Mouse (Mus musculus) hindbrain, embryonic 12.5 days (tissue): ENCODE measurements around the gene Emc3. TPM values are rescaled to one million over a fixed set of nuclear protein-coding genes. Genes with fewer than 3 reads are reported as not detected.

ENCODE experiments used
- ATAC-seq: fragments of 200-750 bp; cut with Nextera tagmentation; 2 replicates; pipeline ENCODE4 v1.8.0; 2017; ENCODE audit warnings: moderate TSS enrichment; ENCODE audit not compliant: low FRiP score
- H3K27ac ChIP-seq: fragments of 300-500 bp; sonication (generic); 2 replicates; pipeline ENCODE4 v1.5.1; 2016; ENCODE audit warnings: mild to moderate bottlenecking
- H3K27me3 ChIP-seq: fragments of 300-500 bp; sonication (generic); 2 replicates; pipeline ENCODE4 v1.6.1; 2016; ENCODE audit warnings: mild to moderate bottlenecking
- H3K36me3 ChIP-seq: fragments of 300-500 bp; sonication (generic); 2 replicates; pipeline ENCODE4 v1.6.1; 2016; ENCODE audit warnings: mild to moderate bottlenecking
- H3K4me1 ChIP-seq: fragments of 300-500 bp; sonication (generic); 2 replicates; pipeline ENCODE4 v1.6.1; 2016
- H3K4me2 ChIP-seq: fragments of 300-500 bp; sonication (generic); replicated peaks from 2 replicates; pipeline ENCODE4 v1.6.1; 2016; ENCODE audit warnings: mild to moderate bottlenecking
- H3K4me3 ChIP-seq: fragments of 300-500 bp; sonication (generic); 2 replicates; pipeline ENCODE4 v1.5.1; 2016; ENCODE audit warnings: mild to moderate bottlenecking
- H3K9ac ChIP-seq: fragments of 300-500 bp; sonication (generic); 2 replicates; pipeline ENCODE4 v1.6.1; 2016; ENCODE audit warnings: mild to moderate bottlenecking, moderate library complexity
- H3K9me3 ChIP-seq: fragments of 300-500 bp; sonication (generic); replicated peaks from 2 replicates; pipeline ENCODE4 v1.6.1; 2016; ENCODE audit warnings: mild to moderate bottlenecking
- WGBS: fragments of 180-500 bp; shearing (Covaris S2); methylation state at CpG from one replicate; pipeline ENCODE4 v1.1.7; 2016; 5-methylcytosine and 5-hydroxymethylcytosine counted together
- microRNA-seq: library from miRNA; unstranded; fragments of <30 nt; microRNA quantifications from one replicate; pipeline ENCODE4, GENCODE M21; 2017
- polyA plus RNA-seq: library from polyadenylated mRNA; unstranded; fragments of >200 nt; fragmentation: Nextera tagmentation; extraction: Ambion mirVana; gene quantifications from 2 replicates; pipeline ENCODE4 v1.2.1, GENCODE M21; 2016

Emc3 gene
- polyA plus RNA-seq, 1 experiment from 2014 or later = 91.6 TPM

DNA sequence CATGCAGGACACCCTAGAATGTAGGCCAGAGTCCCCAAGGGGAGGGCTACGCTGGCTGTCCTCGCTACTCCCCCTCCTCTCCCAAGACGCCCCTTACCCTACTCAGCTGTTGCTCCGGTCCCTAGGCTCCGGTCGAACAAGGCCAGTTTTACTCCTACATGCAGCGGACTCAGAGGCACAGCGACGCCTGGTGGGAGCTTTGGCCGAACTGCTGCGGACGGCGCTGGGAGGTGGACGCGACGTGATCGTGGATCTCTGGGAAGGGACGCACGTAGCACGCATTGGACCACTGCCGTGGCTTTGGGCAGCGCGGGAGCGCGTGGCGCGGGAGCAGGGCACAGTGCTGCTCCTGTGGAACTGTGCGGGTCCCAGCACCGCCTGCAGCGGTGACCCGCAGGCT is 62.0 kb downstream of the Emc3 start:
- peaks cover 15% of the 10 kb centered on the region for H3K4me1 ChIP-seq
- ATAC-seq = peak; percentile 72
- H3K9ac ChIP-seq = peak overlapping the region; percentile 10
- WGBS = under 1% methylated on average over 31 of the region's 31 CpGs
- peak overlapping the region; percentile 36 for H3K4me3 ChIP-seq
- H3K36me3 ChIP-seq = no peaks in the 10 kb centered on the region
- peak overlapping the region; percentile 62 for H3K4me2 ChIP-seq
- no peaks in the 10 kb centered on the region for H3K9me3 ChIP-seq
- peaks cover 42% of the 10 kb centered on the region for H3K27me3 ChIP-seq
- no peak overlapping the region for H3K27ac ChIP-seq

DNA sequence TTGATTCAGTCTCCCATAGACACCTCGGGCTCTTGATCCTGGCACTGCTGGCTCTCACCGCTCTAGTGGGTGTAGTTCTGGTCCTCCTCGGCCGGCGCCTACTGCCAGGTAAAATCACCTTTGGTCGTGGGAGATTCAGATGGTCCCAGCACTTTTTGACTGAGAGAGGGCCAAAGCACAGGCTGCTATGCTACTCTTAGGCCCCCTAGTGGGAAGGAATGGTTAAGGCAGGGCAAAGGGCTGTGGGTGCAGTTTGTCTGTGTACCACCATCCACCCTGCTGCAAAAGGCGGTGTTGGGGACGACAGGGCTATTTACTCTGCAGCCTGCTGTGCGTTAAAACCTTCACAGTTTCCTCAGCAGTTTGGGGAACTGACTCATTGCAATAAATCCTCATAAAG is 62.4 kb downstream of the Emc3 start:
- Histone ChIP-seq H3K4me1 (peaks cover 15% of the 10 kb centered on the region), H3K4me2 (peak overlapping the region; percentile 62), H3K27me3 (peaks cover 42% of the 10 kb centered on the region), H3K27ac (no peak overlapping the region), H3K4me3 (peak overlapping the region; percentile 36), H3K9ac (peak overlapping the region; percentile 10; the same call in 1 of the 2 replicates), H3K9me3 (no peaks in the 10 kb centered on the region), H3K36me3 (no peaks in the 10 kb centered on the region)
- ATAC-seq = peak; percentile 51
- 8% methylated on average over 9 of the region's 9 CpGs for WGBS

DNA sequence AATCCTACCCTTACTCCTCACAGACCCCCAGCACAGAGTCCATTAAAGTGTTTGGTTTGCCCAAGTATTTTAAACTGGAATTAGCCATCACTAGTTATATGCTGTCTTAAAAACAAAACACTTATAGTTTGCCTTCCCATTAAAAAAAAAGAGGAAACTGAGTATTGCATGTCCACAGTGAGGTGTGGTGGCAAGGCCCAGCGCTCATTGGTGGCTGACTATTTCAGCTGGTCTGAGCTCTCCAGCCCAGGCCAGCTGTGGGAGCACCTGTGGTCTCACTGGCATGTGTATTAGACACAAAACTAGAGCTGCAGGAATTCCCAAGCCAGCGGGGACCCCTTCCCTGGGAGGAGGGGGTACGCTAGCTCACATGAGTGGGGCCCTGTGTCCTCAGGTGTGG is 62.9 kb downstream of the Emc3 start:
- Histone ChIP-seq H3K27ac (no peak overlapping the region), H3K27me3 (peaks cover 42% of the 10 kb centered on the region), H3K9ac (no peak overlapping the region), H3K4me2 (peak overlapping the region; percentile 62; the same call in 1 of the 2 replicates), H3K9me3 (no peaks in the 10 kb centered on the region), H3K36me3 (no peaks in the 10 kb centered on the region), H3K4me3 (no peak overlapping the region), H3K4me1 (peaks cover 15% of the 10 kb centered on the region)
- 0 out of 2 replicates have a peak, but pooled peaks have one; percentile 8 for ATAC-seq
- 70% methylated on average over 3 of the region's 3 CpGs for WGBS

GRCm38 (mm10) chr6:113465602-113466001 is 65.8 kb downstream of the Emc3 start:
- Histone ChIP-seq H3K9ac (no peak overlapping the region), H3K36me3 (no peaks in the 10 kb centered on the region), H3K27me3 (peaks cover 21% of the 10 kb centered on the region), H3K4me2 (no peak overlapping the region), H3K27ac (no peak overlapping the region), H3K4me3 (no peak overlapping the region), H3K9me3 (no peaks in the 10 kb centered on the region), H3K4me1 (peaks cover 9% of the 10 kb centered on the region)
- 40% methylated on average over 5 of the region's 5 CpGs for WGBS
- no peak for ATAC-seq

Small RNA genes lying within 50 kb of the gene (microRNA-seq; reads per million reads assigned to microRNA genes)
- not detected for gene Gm23365

Other genes starting within 250 kb of the Emc3 start
- gene Cpne9, start 249.3 kb downstream of the Emc3 start, polyA plus RNA-seq = 0.39 and 0.42 TPM in 2 replicates
- 28.2 and 28.4 TPM in 2 replicates for gene Brpf1, start 224.5 kb downstream of the Emc3 start, polyA plus RNA-seq
- 11.1 and 12.0 TPM in 2 replicates for gene Ogg1, start 204.7 kb downstream of the Emc3 start, polyA plus RNA-seq
- 72.5 and 78.4 TPM in 2 replicates for gene Camk1, start 187.7 kb downstream of the Emc3 start, polyA plus RNA-seq
- gene Tada3, start 153.8 kb downstream of the Emc3 start, polyA plus RNA-seq = 64.5 and 66.0 TPM in 2 replicates
- gene Arpc4, start 153.5 kb downstream of the Emc3 start, polyA plus RNA-seq = 363 and 371 TPM in 2 replicates
- gene Ttll3, start 142.4 kb downstream of the Emc3 start, polyA plus RNA-seq = 8.0 and 8.9 TPM in 2 replicates
- gene Rpusd3, start 112.3 kb downstream of the Emc3 start, polyA plus RNA-seq = 22.0 and 26.1 TPM in 2 replicates
- gene Cidec, start 95.9 kb downstream of the Emc3 start, polyA plus RNA-seq = not detected in 2 replicates
- gene Jagn1, start 89.1 kb downstream of the Emc3 start, polyA plus RNA-seq = 69.2 and 71.3 TPM in 2 replicates
- 0.74 and 1.1 TPM in 2 replicates for gene Il17re, start 73.2 kb downstream of the Emc3 start, polyA plus RNA-seq
- 5.4 and 6.0 TPM in 2 replicates for gene Il17rc, start 60.2 kb downstream of the Emc3 start, polyA plus RNA-seq
- 47.5 and 54.3 TPM in 2 replicates for gene Creld1, start 48.4 kb downstream of the Emc3 start, polyA plus RNA-seq
- 2.8 and 3.7 TPM in 2 replicates for gene Prrt3, start 29.7 kb downstream of the Emc3 start, polyA plus RNA-seq
- 8.8 and 10.4 TPM in 2 replicates for gene Fancd2, start within 50 bp of the Emc3 start, polyA plus RNA-seq
- 0.22 and 0.27 TPM in 2 replicates for gene Fancd2os, start 69.1 kb upstream of the Emc3 start, polyA plus RNA-seq
- gene Brk1, start 73.1 kb upstream of the Emc3 start, polyA plus RNA-seq = 201 and 207 TPM in 2 replicates
- 62.7 and 63.1 TPM in 2 replicates for gene Vhl, start 92.3 kb upstream of the Emc3 start, polyA plus RNA-seq
- gene Irak2, start 106.8 kb upstream of the Emc3 start, polyA plus RNA-seq = 3.2 and 3.4 TPM in 2 replicates
- gene Tatdn2, start 165.4 kb upstream of the Emc3 start, polyA plus RNA-seq = 0.81 and 1.0 TPM in 2 replicates
- 0.49 and 0.99 TPM in 2 replicates for gene Ghrl, start 188.2 kb upstream of the Emc3 start, polyA plus RNA-seq
- gene Sec13, start 209.1 kb upstream of the Emc3 start, polyA plus RNA-seq = 235 and 238 TPM in 2 replicates